Mouse (Mus musculus) hematopoietic stem cell, adult 5-6 weeks (primary cell): ENCODE results near the gene Abhd16b. TPM values are rescaled to one million over a fixed set of nuclear protein-coding genes. Genes with fewer than 3 reads are reported as not detected.

ENCODE experiments used
- ATAC-seq, 2 experiments: fragments of 125-278 bp in 1 of 2; replicated peaks in 1 of 2; 2 replicates each; pipeline ENCODE4 v1.8.0; 2016 to 2017; ENCODE audit warnings: inconsistent platforms in 2 of 2, mild to moderate bottlenecking in 2 of 2, moderate number of reproducible peaks in 2 of 2, low read depth in 1 of 2, moderate TSS enrichment in 1 of 2; ENCODE audit not compliant: low FRiP score in 2 of 2, poor library complexity in 2 of 2, severe bottlenecking in 2 of 2, insufficient read depth in 1 of 2, low TSS enrichment in 1 of 2
- total RNA-seq: library from RNA; stranded (forward); fragments of 172-1452, 232-1000 nt; gene quantifications from 2 replicates; pipeline ENCODE4 v1.2.3, GENCODE M21; 2017

Gene Abhd16b
- total RNA-seq: not detected in 2 replicates

DNA sequence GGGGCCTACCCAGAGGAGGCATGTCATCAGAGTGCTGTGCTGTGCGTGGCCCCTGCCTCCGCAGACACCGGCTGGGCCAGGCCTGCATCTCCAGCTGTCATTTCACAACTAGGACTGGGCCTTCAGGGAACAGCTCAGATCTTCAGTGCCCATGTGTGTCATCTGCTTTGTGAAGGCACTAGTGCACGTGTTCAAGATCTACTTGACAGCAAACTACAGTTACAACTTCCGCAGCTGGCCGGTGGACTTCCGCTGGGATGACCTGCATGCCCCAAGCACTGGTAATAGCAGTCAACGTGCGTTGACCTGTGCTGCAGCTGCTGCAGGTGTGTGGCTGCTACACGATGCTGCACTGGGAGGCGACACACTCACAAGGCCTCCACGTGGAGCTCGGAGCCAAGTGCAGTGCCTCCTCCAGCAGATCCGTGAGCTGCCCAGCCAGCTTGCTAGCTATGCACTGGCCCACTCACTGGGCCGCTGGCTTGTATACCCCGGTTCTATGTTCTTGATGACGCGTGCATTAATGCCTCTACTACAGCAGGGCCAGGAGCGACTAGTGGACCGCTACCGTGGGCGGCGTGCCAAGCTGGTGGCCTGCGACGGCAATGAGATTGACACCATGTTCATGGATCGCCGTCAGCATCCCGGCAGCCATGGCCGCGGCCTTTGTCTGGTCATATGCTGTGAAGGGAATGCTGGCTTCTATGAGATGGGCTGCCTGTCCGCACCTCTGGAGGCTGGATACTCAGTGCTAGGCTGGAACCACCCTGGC, at the start of gene Abhd16b:
Gene Abhd16b (plus strand): TSS at position 51 of the 772 bp plus-strand sequence.
- ATAC-seq: no peak

DNA sequence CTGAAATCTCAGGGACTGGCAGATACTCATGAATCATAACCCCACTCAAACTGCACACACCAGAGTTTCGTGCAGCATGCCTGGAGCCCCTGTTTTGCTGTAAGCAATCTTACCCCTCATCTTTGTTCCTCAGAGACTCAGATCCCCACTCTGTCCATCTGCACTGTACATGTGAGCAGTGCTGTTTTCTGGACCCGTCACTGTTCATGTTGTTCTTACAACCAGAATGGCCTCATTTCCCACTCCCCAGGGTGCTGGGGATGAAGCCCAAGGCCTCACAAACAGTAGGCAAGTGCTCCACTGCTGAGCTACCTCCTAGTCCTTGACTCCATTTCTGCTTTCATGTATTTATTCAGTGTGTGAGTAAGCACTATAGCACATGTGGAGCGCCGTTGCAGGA, 40.8 kb upstream of the Abhd16b start:
- no peak for ATAC-seq

DNA sequence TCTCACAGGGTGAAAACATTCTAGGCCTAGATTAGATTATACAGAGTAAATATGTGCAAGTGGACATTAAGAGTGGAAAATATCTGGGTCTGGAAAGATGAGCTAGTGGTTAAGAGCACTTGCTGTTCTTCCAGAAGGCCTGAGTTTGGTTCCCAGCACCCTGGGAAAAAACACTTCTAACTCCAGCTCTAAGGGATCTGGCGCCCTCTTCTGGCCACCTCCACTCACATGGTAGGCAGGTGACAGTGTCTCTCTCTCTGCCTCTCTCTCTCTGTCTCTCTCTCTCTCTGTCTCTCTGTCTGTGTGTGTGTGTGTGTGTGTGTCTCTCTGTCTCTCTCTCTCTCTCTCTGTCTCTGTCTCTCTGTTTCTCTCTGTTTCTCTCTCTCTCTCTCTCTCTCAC, 39.7 kb upstream of the Abhd16b start:
- no peak for ATAC-seq

DNA sequence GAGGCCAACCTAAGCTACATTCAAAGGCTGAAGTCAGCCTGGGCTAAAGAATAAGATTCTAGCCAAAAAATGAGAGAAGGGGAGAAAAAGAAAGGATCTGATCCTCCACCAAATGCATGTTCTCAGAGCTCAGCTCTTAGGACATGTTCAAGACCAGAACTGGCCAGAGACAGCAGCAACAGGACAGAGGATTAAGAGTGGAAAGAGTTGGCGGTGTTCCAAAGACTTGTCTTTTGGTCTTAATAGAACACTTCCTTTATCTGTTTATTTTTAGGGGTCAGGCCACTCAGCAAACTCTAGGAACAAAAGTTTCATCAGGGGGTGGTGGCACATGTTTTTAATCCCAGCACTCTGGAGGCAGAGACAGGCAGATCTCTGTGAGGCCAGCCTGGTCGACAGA, 37.1 kb upstream of the Abhd16b start:
- no peak for ATAC-seq

DNA sequence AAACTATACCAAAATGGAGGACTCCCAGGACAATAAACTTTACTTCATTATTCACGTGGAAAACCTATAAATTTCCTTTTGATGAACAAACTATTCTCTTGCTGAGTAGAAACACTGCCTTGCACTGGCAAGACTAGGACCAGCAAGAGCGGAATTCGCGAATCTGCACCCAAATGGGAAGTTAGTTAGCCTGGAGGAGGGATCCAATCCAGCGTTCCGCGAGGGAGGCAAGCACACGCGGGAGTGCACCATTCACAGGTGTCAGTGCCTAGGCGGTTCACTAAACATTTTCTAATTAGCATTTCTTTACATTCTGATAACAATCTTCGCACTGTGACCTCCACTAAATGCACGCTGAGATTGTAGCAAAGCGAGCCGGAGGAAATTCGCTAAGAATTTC, 35.2 kb upstream of the Abhd16b start:
- no peak for ATAC-seq

DNA sequence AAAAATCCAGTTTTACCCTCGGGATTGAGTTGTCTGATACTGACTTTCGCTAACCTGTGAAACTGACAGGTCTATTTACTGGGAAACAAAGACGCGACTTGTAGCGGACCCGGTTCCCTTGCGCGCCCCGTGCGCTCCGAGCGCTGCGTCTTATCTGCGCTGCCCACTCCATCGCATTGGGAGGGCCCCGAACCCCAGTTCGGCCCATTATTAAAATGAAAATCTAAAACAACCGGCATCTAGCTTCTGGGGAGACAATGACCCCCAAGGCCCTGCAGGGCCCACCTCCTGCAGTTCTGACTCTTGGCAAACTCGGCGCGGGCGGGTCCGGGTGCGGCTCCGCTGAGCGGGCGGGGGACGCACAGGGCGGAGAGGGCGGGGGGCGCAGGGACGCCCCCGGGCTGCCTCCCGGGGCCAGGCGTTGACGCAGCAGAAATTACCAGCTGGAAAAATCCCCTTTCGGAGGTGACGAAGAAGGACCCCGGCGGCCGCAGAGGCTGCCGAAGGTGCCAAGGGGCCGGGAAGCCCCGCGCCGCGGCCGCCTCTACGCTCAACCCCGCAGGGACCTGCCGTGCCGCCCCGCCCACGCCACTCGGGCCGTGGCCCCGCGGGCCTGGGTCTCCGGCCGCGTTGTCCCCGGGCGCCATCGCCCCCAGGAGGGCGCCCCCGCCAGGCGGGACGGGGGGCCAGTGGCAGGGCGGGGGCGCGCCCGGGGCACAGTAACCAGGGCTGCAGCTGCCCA, 34.4 kb upstream of the Abhd16b start:
- ATAC-seq: no peak

DNA sequence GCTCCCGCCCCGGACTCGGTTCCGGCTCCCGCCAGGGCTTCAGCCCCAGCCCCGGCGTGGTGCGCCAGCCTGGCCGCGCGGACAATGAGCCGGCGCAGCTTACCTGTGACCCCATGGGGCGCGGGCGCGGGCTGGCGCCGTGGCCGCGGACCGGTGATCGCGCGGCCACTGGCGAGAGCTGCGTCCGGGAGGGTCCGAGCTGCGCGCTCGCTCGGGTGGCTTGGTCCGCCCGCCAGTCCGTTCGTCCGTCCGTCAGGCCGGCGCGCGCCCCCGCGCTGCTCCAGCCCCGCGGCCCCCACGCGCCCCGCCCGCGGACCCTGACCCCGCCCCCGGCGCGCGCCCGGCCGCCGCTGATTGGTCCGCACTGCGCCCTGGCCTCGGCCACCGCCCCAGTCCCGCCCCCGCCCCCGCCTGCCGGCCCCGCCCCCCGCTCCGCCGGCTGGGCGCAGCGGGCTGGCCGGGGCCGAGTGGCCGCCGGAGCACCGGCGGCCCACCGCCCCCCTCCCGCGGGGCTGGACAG, 33.8 kb upstream of the Abhd16b start, which contains the start of gene Zbtb46:
Gene Zbtb46 (minus strand): TSS at position 274 of the 520 bp plus-strand sequence.
- ATAC-seq: peak in 1 of 2 experiments; percentile 9; a peak in 1 of 4 replicates

DNA sequence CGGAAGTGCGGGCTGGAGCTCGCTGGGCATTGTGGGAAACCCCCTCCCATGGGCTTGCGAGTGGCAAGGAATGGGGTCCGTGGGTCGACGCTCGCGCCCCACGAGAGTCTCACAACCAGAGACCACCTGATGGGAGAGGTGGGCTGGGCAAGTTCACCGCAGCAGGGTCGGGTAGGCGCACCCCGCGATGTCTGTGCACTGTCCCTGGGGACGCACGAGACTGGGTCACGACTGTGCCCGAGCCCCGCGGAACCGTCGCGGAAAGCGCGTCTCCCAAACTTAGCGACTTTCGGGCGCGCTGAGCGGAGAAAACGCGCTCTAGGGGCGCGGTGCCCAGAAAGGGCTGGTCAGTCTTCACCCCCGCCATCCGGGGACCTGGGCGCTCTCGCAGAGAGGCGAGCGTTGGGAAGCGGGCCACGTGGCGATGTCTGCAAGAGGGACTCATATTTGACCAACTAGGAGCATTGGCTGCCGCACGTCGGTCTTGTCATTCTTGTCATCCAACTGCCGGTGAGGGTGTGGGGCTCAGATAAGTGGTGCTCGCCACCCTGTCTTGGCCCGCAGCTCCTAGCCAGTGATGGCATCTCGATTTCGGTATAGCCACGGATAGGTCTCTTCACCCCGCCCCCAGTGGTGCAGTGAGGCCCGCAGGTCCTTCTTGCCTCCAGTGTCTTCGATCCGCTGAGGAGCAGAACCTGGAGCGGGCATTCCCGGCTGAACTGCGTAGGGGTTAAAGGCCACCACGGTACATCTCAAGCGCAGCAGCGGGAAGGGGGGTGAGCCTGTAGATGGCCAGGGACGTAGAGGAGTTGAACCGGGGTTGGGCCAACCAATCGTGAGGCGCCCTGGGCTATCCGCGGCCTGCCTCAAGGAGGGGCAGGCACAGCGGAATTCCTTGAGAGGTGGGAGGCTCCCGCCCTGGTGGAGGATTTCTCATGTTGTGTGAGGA, 33.1 kb upstream of the Abhd16b start:
- peak; percentile 22 to 56; a peak in 2 of 4 replicates for ATAC-seq

DNA sequence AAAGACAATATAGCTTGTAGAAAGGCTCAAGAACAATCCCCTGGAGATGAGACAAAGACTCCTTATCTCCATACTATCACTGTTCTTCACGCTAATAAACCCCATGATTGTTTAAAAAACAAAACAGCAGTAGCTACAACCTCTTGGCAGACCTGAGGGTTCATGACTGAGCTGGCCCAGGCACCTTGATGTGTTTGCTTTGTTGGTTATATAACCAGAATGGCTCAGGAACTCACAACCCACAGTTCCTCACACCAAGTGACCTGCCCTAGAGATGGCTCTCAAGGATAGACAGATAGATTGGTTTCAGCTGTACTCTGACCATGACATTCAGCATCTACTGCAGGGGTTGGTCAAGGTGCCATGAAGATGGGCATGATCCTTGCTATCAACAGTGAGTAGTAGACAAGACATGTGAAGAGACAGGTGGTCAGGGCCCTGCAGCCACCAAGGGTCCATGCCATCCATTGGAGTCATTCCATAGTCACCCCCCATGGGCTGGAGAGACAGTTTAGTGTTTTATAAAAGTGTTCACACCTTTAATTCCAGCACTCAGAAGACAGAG, 31.4 kb upstream of the Abhd16b start:
- no peak for ATAC-seq

DNA sequence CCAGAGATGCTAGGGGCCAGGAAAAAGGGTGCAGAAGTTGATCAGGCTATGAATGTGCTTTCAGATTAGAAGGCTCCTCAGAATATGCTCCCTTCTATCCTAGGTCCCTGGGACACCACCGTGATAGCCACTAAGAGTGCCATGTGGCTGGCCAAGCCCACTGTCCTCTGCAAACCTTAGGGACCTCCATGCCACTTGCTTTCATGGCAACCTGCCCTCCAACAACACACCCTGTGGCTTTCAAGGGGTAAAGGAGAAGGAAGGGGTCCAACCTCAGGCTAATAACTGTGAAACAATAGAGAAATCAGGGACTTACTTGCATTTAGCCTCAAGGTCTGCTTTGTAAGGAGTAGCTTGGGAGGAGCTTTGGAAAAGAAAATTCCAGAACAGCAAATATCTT, 30.4 kb upstream of the Abhd16b start:
- no peak for ATAC-seq

DNA sequence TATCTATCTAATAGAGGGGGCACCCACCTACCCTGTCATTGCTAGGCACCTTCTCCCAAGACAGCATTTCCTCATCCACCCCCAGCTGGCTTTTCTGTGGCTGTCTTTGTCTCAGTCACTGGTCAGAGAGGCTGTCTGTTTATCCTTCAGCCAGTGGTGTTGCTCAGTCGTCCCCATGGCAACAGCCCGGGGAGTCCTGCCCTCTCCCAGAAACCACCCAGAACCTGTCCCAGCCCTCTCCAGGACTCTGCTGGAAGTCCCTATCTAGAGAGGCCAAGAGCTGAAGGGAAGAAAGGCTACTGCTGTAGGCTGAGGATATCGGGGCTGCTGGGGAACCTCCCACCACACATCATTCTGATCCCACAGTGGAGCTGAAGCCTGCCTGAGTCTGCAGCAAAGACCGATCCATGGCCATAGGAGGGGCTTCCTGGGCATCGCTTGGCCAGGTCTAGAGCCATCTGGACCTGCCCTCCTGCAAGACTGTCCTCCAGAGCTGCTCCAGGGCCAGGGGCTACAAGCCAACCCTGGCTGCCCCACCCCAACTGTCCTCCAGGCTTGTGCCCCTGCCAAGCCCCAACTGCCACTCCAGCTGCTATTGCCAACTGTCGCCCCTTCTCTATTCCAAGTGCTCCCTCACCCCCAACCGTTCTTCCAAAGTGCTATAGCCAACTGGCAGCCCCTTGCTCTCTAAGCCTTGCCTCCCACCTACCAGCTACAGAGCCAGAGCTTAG, 29.8 kb upstream of the Abhd16b start:
- peak; percentile 36 to 43; a peak in 3 of 4 replicates for ATAC-seq

DNA sequence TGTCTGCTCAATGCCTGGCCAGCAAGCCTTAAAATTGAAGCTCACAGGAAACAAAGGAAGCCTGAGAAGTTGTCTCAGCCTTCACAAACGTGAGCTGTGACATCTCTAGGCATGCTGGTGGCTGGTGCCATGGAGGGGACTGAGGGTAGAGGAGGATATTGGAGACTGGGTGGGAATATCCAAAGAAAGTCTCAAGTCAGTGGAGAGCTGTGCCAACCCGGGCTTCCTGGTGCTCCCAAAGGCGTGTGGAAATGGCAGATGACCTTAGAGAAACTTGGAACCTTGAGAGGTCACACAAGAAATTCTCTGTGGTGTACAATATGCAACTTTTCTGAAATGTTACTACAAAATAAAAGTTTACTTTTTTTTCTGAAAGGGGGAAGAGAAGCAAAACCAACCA, 27.6 kb upstream of the Abhd16b start:
- ATAC-seq: no peak

DNA sequence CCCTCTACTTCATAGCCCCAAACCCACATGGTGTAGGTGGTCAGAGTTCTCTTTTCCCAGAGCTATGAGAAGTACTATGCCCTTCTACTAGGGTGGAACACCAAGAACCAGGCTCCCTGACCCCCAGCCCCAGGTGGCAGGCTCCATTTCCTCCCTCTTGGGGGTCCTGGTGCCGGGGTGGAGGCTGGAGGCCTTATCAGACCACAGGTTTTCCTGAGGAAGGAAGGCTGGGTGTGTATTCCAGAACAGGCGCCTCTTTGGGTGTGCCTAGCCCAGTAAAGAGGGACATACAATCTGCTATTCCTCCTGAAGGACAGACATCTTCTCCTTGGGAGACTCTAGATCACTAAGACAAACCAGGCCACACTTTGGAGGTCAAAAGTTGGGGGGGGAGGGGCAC, 22.7 kb upstream of the Abhd16b start:
- no peak for ATAC-seq

DNA sequence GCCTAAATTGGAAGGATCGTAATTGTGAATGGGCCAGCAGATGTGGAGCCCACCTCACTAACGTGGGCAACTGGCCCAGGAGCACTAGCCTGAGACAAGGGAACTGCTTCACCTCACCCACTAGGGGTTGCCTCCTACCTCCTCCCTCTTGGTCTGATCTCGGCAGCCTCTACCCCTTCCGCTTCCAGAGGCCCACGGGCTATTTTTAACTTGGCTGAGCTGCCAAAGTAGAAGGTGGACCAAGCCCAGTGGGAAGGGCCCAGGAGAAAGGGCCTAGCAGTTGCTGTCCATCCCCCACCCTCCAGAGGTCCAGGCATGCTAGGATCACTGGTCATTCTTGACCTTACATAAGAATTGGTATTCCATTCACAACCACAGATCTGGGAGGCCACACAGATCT, 21.8 kb upstream of the Abhd16b start:
- peak; percentile 81 to 90 for ATAC-seq

DNA sequence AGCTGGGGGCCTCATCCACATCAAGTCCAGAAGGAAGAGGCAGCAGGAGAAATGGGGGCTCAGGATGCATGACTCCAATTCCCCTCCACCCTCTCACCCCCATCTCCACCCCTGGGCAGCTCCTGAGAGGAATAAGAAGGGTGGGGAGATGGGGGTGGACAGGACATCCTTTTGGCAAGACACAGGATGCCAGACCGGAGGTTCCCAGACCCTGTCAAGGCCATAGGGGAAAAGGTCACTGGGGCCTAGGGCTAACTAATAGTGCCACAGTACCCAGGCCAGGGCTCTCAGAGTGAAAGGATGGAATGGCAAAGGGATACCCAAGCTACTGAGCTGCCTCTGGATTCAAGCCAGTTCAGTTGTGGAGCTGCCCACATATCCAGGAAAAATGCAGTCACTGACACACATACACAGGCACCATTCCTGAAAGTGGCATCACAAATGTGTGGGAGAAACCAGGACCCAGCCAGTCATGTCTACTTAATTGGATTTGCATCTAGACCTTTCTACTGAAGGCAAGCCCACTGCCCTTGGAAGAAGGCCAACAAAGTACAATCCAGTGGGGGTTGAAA, 20.7 kb upstream of the Abhd16b start:
- no peak for ATAC-seq

DNA sequence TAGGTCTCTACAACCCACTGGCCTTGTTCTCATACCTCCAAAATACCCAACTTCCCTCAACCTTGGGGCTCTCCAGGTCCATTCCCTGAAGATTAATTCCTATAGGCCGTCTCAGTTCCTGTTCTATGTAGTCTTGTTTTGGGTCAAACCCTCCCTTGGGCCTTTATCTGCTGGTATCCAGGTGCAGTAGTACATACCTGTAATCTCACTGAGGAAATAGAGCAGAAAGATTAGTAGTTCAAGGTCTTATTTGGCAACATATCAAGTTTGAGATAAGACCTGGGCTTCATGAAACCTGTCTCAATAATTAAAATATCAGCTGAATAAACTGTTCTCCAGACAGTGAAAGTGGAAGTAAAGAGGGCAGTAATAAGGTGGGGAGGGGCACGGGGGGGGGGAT, 9.9 kb upstream of the Abhd16b start:
- no peak for ATAC-seq
